Mouse (Mus musculus): ENCODE measurements at regions not wholly inside any gene's neighbourhood (a gene's known extent, or its start where the extent isn't known, plus 50 kb on each side); places are given as distances from the start of the nearest gene placed in this dataset.
"Not testable (repeated sequence)": the region's sequence is repeated elsewhere in the genome, so short reads cannot be mapped to it uniquely, and the experiment has no call there.

DNA sequence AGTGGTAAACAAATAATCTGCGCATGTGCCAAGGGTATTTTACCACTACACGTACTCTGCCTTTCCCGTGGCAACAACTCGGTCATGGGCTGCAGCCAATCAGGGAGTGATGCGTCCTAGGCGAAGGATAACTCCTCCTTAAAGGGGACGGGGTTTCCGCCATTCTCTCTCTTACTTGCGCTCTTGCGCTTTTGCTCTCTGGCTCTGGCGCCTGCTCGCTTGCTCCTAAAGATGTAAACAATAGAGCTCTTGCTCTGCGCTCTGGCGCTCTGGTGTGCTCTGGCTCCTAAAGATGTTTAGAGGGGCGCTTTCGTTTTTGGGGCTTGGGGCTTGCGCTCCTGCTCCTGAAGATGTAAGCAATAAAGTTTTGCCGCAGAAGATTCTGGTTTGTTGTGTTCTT, 166.9 kb upstream of the Thumpd2 start:
- not testable (repeated sequence) for TF ChIP-seq CHD2 (IDR thresholded peaks at IDR 0.05; ENCODE audit: low read length); USF1 (IDR thresholded peaks at IDR 0.05; ENCODE audit: low read depth, low read length)
